Mouse (Mus musculus) urinary bladder, adult 18-20 months (tissue): ENCODE results near the gene Maged2.
A peak's percentile ranks its signal among the peaks of the same experiment; 100 is the strongest.
"Not testable (repeated sequence)": the region's sequence is repeated elsewhere in the genome, so short reads cannot be mapped to it uniquely, and the experiment has no call there.

Experiments
- DNase-seq, 2 experiments: peaks; one replicate each; pipeline ENCODE4 v3.0.0; 2022; ENCODE audit warnings: low spot score in 2 of 2, mixed read lengths in 2 of 2

The Maged2 gene

GRCm38 (mm10) chrX:150814139-150814469 lies at the start of gene Maged2:
Gene Maged2, minus strand, starts transcription at chrX:150814345.
- no peak for DNase-seq

- no peak for DNase-seq
Observed at GRCm38 (mm10) chrX:150848230-150848629, 34.1 kb upstream of the Maged2 start.

GRCm38 (mm10) chrX:150845480-150846205 lies 31.5 kb upstream of the Maged2 start:
- not testable (repeated sequence) for DNase-seq

GRCm38 (mm10) chrX:150843257-150843656 lies 29.1 kb upstream of the Maged2 start:
- DNase-seq = not testable (repeated sequence)

- DNase-seq = no peak
Observed at GRCm38 (mm10) chrX:150830297-150830696, 16.2 kb upstream of the Maged2 start.

- no peak for DNase-seq
Observed at GRCm38 (mm10) chrX:150817278-150817677, 3.1 kb upstream of the Maged2 start.

GRCm38 (mm10) chrX:150815601-150816000 lies 1.5 kb upstream of the Maged2 start:
- no peak for DNase-seq

- DNase-seq = peak in 1 of 2 experiments; percentile 3
Observed at GRCm38 (mm10) chrX:150813464-150814138, 544 bp downstream of the Maged2 start.

- DNase-seq = peak; percentile 46 to 82
Observed at GRCm38 (mm10) chrX:150812787-150813298, 1.3 kb downstream of the Maged2 start.

GRCm38 (mm10) chrX:150800987-150801386 lies 13.2 kb downstream of the Maged2 start:
- DNase-seq = not testable (repeated sequence)

GRCm38 (mm10) chrX:150798493-150799177 lies 15.5 kb downstream of the Maged2 start:
- not testable (repeated sequence) for DNase-seq
